Mouse (Mus musculus): ENCODE results near the gene Fcrls.
A peak's percentile ranks its signal among the peaks of the same experiment; 100 is the strongest.

The Fcrls gene

GRCm38 (mm10) chr3:87263436-87263835 lies at the start of gene Fcrls:
Gene Fcrls (minus strand): TSS chr3:87263738.
- no peak for DNase-seq (ENCODE audit: low spot score)

- DNase-seq (ENCODE audit: low spot score), result no peak
Observed at GRCm38 (mm10) chr3:87309922-87310321, 46.4 kb upstream of the Fcrls start.

- DNase-seq (ENCODE audit: low spot score), result no peak
Observed at GRCm38 (mm10) chr3:87299901-87300300, 36.4 kb upstream of the Fcrls start.

- DNase-seq (ENCODE audit: low spot score), result no peak
Observed at GRCm38 (mm10) chr3:87274372-87274771, 10.8 kb upstream of the Fcrls start.

GRCm38 (mm10) chr3:87266581-87266980 lies 3.0 kb upstream of the Fcrls start:
- DNase-seq (ENCODE audit: low spot score), result no peak

GRCm38 (mm10) chr3:87255239-87255638 lies 8.3 kb downstream of the Fcrls start:
- DNase-seq (ENCODE audit: low spot score), result no peak

GRCm38 (mm10) chr3:87249571-87249970 lies 14.0 kb downstream of the Fcrls start:
- DNase-seq (ENCODE audit: low spot score), result no peak

GRCm38 (mm10) chr3:87247292-87247691 lies 16.2 kb downstream of the Fcrls start:
- DNase-seq (ENCODE audit: low spot score), result no peak

- DNase-seq (ENCODE audit: low spot score), result peak; percentile 26
Observed at GRCm38 (mm10) chr3:87243654-87244053, 19.9 kb downstream of the Fcrls start.

GRCm38 (mm10) chr3:87240909-87241308 lies 22.6 kb downstream of the Fcrls start:
- no peak for DNase-seq (ENCODE audit: low spot score)

- no peak for DNase-seq (ENCODE audit: low spot score)
Observed at GRCm38 (mm10) chr3:87223636-87224035, 39.9 kb downstream of the Fcrls start.

GRCm38 (mm10) chr3:87222346-87222745 lies 41.2 kb downstream of the Fcrls start:
- DNase-seq (ENCODE audit: low spot score), result no peak

GRCm38 (mm10) chr3:87215176-87215575 lies 48.4 kb downstream of the Fcrls start:
- no peak for DNase-seq (ENCODE audit: low spot score)

- no peak for DNase-seq (ENCODE audit: low spot score)
Observed at GRCm38 (mm10) chr3:87214221-87214864, 49.2 kb downstream of the Fcrls start.

GRCm38 (mm10) chr3:87206336-87207075 lies 57.0 kb downstream of the Fcrls start:
- DNase-seq (ENCODE audit: low spot score), result no peak

Data from urinary bladder, postnatal 14 days (tissue).